Mouse (Mus musculus): ENCODE measurements at regions not wholly inside any gene's neighbourhood (a gene's known extent, or its start where the extent isn't known, plus 50 kb on each side); places are given as distances from the start of the nearest gene placed in this dataset.

- DNase-seq = no peak
Observed at GRCm38 (mm10) chr3:82781464-82781863, 94.8 kb downstream of the Rbm46 start.

DNA sequence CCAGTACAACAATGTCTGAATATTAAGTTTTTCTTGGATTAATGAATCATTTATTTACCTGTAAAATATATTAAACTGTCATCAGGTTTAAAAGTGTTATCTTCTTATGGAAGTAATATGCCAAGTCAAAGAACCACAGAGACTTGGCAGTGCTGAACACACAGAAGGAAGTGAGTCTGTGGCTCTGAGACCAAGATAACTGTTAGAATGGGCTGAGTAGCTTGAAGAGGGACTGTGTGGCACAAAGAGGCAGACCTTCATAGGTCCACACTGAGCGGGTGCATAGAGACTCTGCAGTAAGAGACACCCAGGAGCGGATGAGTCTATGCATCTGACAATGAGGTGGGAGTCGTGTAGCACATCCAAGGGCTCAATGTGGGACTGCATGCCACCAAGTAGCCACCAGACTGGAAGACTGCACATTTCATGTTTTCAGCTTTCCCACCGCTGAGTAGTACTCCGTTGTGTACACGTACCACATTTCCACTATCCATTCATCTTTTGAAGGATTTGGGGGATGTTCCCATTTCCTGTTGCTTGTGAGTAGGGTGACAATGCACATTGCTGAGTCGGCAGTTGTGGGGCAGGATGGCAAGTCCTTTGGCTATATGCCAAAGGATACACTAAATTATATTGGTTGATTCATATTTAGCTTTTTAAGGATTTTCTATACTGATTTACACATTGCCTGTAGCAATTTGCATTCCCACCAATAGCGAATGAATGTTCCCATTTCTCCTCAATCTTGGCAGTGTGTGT lies 105.6 kb downstream of the Rbm46 start:
- no peak for DNase-seq

DNA sequence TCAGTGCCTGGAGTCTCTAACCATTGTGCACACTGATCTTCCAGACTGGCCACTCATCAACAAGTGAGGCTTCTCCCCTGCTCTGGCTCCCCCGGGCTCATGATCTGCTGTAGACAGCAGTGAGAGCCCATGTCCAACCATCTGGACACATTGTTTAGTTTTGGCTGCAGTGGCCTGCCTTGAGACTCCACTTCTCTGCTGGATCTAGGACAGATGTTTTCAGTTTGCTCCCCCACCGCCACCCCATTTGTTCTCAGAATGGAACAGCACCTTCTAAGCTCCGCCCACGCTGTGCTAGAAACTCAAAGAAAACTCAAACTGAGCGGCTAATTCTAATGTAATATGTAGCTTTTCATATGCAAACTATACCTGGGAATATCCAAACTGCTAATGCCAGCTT lies 108.8 kb downstream of the Rbm46 start:
- no peak for DNase-seq

- DNase-seq = no peak
Observed at GRCm38 (mm10) chr3:82759946-82760345, 116.3 kb downstream of the Rbm46 start.

DNA sequence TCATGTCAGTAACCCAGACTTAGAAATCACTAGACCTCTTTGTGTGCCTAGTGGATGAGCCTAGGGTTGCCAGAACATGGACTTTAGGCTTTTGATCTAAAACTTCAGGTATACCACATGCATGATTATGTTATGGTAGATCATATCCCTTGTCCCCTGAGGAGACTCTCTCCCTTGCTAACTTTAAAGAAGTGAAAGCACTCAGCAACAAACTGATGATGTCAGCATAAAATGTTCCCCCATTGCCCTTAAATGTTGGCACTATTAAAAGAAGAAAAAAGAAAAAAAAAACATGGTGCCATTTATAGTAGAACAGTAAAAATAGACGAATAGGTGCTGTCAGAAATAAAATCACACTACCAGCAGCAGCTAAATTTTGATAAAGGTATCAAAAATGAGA lies 117.3 kb downstream of the Rbm46 start:
- DNase-seq = no peak

DNA sequence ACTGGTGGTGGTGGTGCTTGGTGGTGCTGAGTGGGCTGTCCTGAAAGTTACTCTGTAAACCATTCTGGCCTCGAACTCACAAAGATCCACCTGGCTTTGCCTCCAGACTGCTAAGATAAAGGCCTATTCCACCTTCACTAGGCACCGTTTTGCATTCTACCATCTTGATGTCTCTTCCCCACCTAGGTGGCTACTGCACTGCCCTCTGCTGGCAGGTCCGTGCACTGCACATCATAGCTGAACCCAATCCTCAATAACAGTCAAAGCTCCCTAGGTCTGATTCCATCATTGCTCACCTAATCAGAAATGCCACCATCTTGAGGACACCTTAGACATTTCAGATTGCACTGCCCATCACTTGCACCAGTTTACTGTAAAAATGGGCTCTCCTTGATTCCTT lies 150.7 kb downstream of the Rbm46 start:
- peak; percentile 75 to 79 for DNase-seq

GRCm38 (mm10) chr3:82707628-82708027 lies 159.7 kb upstream of the Npy2r start:
- no peak for DNase-seq

DNA sequence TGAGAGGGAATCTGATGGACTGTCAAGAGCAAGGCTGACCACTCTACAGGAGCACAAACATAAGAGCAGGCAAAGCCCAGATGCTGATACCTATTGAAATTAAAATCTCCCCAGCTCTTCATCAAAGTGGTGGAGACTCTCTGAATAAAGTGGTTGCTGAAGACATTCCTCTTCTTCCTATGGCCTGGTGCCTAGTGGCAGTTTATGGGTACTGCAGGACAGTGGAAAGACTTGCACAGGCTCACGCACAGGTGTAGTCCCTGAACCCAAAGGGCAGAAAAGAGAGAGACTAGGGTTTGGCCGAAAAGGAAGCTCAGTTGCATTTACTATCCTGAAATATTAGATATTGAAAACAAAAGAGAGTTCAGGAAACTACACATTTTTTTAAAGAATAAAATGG lies 144.2 kb upstream of the Npy2r start:
- DNase-seq = peak in 1 of 2 experiments; percentile 2

DNA sequence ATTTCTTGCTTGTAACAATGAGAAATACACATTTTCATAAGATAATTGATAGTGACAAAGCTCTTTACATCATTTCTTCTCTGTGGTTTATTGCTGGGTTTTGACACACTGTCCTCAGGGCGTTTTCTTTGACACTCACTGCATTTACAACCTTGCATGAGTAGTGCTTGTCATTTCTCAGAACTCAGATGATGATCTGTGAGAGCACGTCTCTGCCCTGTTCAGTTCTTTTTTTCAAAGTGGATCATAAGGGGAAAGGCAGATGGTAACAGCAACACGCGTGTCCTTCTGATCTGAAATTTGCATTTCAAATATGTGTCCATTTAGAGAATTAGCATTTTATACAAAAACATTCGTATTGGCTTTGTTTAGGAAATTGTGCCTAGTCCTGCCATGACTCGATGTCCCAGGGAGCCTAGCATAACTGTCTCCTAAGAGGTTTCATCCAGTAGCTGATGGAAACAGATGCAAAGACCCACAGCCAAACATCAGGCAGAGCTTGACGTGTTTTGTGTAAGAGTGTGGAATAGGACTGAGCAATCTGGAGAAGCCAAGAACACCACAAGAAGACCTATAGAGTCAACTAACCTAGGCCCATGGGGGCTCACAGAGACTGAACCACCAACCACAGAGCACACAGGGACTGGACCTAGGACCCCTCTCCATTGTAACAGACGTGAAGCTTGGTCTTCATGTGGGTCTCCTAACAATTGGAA lies 108.4 kb upstream of the Npy2r start:
- DNase-seq = no peak

GRCm38 (mm10) chr3:82652346-82652745 lies 104.5 kb upstream of the Npy2r start:
- no peak for DNase-seq

GRCm38 (mm10) chr3:82640052-82640451 lies 92.2 kb upstream of the Npy2r start:
- no peak for DNase-seq

- no peak for DNase-seq
Observed at GRCm38 (mm10) chr3:82636666-82637065, 88.8 kb upstream of the Npy2r start.

DNA sequence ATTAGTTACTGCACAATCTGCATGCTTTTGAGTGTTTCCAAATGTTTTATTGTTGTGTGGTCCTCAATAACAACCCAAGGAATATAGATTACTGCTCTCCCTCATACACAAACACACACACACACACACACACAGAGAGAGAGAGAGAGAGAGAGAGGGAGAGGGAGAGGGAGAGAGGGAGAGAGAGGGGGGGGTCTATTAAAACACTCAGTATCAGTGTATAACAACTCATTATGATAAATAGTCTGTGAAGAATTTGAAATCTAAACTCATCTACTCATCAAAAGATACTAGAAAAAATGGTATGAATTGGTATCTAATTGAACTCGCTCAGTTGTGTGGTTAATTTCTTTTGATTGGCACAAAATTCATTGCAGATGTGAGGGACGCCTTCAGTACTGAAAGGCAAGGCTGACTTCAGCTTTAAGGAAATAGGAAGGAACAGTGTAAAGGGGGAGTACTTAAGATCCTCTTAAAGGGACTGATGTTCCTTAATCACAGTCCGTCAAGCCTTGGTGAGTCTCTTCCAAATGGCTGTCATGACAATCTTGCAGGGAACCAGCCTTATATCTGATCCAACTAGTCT lies 72.6 kb upstream of the Npy2r start:
- no peak for DNase-seq

GRCm38 (mm10) chr3:82619371-82619770 lies 71.5 kb upstream of the Npy2r start:
- DNase-seq = no peak

DNA sequence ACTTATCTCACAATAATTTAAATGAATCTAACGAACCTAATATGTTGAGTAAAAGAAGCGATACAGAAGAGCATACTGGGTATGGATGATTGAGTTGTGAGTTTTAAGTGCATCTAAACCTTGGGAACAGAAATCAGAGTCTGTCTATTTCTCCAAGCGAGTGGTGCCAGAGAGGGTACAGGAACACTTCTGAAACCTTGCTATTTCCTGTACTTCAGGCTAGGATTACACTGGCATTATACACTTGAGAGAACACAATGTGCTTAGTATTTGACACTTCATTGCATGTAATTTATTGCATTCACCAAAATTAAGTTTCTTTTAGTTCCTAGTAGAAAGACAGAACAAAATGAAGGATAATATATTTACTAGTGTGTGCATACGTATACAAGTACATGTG lies 54.0 kb upstream of the Npy2r start:
- DNase-seq = no peak

- peak in 1 of 2 experiments; percentile 1 for DNase-seq
Observed at GRCm38 (mm10) chr3:82598656-82599055, 50.8 kb upstream of the Npy2r start.

Measured in kidney, postnatal 4 days (tissue).